Mouse (Mus musculus) spleen, adult 2 months (tissue): ENCODE data around the gene Babam1.

Source experiments
- CTCF ChIP-seq: fragments of 200-500 bp; IDR thresholded peaks from 2 replicates; pipeline ENCODE4 v1.5.1; 2011; ENCODE audit warnings: mild to moderate bottlenecking, inconsistent platforms; ENCODE audit not compliant: insufficient read depth, insufficient read length, insufficient replicate concordance; ENCODE audit errors: extremely low read depth
- POLR2A ChIP-seq: fragments of 200-500 bp; IDR thresholded peaks from 2 replicates; pipeline ENCODE4 v1.6.1; 2011; ENCODE audit warnings: low read depth, low read length, inconsistent platforms

- TF ChIP-seq CTCF = peak; percentile 17; the same call in 1 of the 2 replicates
- TF ChIP-seq POLR2A = no peak
These were observed 44.7 kb downstream of the Babam1 start for GRCm38 (mm10) chr8:71441404-71441803.
